Mouse (Mus musculus) gastrocnemius, adult 2 months (tissue): ENCODE measurements at regions not wholly inside any gene's neighbourhood (a gene's known extent, or its start where the extent isn't known, plus 50 kb on each side); places are given as distances from the start of the nearest gene placed in this dataset.

ENCODE experiments used
- DNase-seq: peaks from one replicate; pipeline ENCODE4 v3.0.0; 2022
- H3K27ac ChIP-seq: fragments of 200-600 bp; 2 replicates; pipeline ENCODE4 v1.8.1; 2022; ENCODE audit warnings: mild to moderate bottlenecking
- H3K4me3 ChIP-seq: fragments of 200-600 bp; 2 replicates; pipeline ENCODE4 v1.8.1; 2022; ENCODE audit warnings: mild to moderate bottlenecking, moderate library complexity
- CTCF ChIP-seq: fragments of 200-600 bp; IDR thresholded peaks from 2 replicates; pipeline ENCODE4 v1.8.1; 2022; ENCODE audit warnings: antibody characterized with exemption, mild to moderate bottlenecking, moderate library complexity
- intact Hi-C: fragments of 180-260 bp; cut with DNase I; formaldehyde crosslinking; loops from one replicate; pipeline ENCODE4 v1.15.1; 2025

GRCm38 (mm10) chrX:82528640-82529351, 419.9 kb upstream of the Dmd start:
- no peak for DNase-seq
- no peak overlapping the region for H3K4me3 ChIP-seq
- no peak overlapping the region for H3K27ac ChIP-seq
- intact Hi-C loops = no loop called here
- TF ChIP-seq CTCF = no peak

GRCm38 (mm10) chrX:82571616-82572015, 377.1 kb upstream of the Dmd start:
- intact Hi-C loops = no loop called here
- TF ChIP-seq CTCF = no peak
- Histone ChIP-seq H3K27ac (no peak overlapping the region), H3K4me3 (no peak overlapping the region)
- no peak for DNase-seq

GRCm38 (mm10) chrX:82613361-82613760, 335.3 kb upstream of the Dmd start:
- intact Hi-C loops = no loop called here
- Histone ChIP-seq H3K27ac (no peak overlapping the region), H3K4me3 (no peak overlapping the region)
- no peak for DNase-seq
- peak; percentile 54 for TF ChIP-seq CTCF

- TF ChIP-seq CTCF = no peak
- intact Hi-C loops = no loop called here
- DNase-seq = no peak
- Histone ChIP-seq H3K4me3 (no peak overlapping the region), H3K27ac (no peak overlapping the region)
Observed at GRCm38 (mm10) chrX:82650359-82650758, 298.3 kb upstream of the Dmd start.
